Mouse (Mus musculus) small intestine, adult 2 months (tissue): ENCODE data around the gene Ndufa12. TPM values are rescaled to one million over a fixed set of nuclear protein-coding genes. Genes with fewer than 3 reads are reported as not detected.

Experiments
- H3K27ac ChIP-seq: fragments of 200-500 bp; 2 replicates; pipeline ENCODE4 v1.5.1; 2012; ENCODE audit warnings: low read depth, low read length, control low read depth, inconsistent platforms; ENCODE audit not compliant: insufficient read depth
- H3K27me3 ChIP-seq: fragments of 200-500 bp; 2 replicates; pipeline ENCODE4 v1.6.1; 2012; ENCODE audit warnings: mild to moderate bottlenecking, moderate library complexity, low read length, inconsistent platforms; ENCODE audit not compliant: control insufficient read depth, insufficient read depth
- H3K36me3 ChIP-seq: fragments of 200-500 bp; 2 replicates; pipeline ENCODE4 v1.6.1; 2012; ENCODE audit warnings: mild to moderate bottlenecking, low read length, control low read depth, inconsistent platforms; ENCODE audit not compliant: control insufficient read depth, insufficient read depth
- H3K4me1 ChIP-seq: fragments of 200-500 bp; 2 replicates; pipeline ENCODE4 v1.6.1; 2012; ENCODE audit warnings: low read length, inconsistent platforms, mixed read lengths; ENCODE audit not compliant: control insufficient read depth, insufficient read depth, insufficient read length
- H3K4me3 ChIP-seq: fragments of 200-500 bp; 2 replicates; pipeline ENCODE4 v1.5.1; 2012; ENCODE audit warnings: low read depth, mild to moderate bottlenecking, control low read depth, inconsistent platforms, low read length, moderate library complexity
- CTCF ChIP-seq: fragments of 200-500 bp; IDR thresholded peaks from 2 replicates; pipeline ENCODE4 v1.5.1; 2012; ENCODE audit warnings: low read depth, mild to moderate bottlenecking, control low read depth, inconsistent platforms, low read length, moderate library complexity, mixed read lengths; ENCODE audit not compliant: insufficient replicate concordance, insufficient read length; ENCODE audit errors: extremely low read depth
- POLR2A ChIP-seq: fragments of 200-500 bp; IDR thresholded peaks from 2 replicates; pipeline ENCODE4 v1.6.1; 2012; ENCODE audit warnings: low read depth, mild to moderate bottlenecking, control low read depth, inconsistent platforms, low read length, moderate library complexity
- WGBS: fragments of 180-500 bp; shearing (Covaris S2); methylation state at CpG from one replicate; pipeline ENCODE4 v1.1.7; 2018; 5-methylcytosine and 5-hydroxymethylcytosine counted together
- polyA plus RNA-seq: library from polyadenylated mRNA; depleted of rRNA; stranded (reverse); fragments of >200 nt; gene quantifications from 2 replicates; pipeline ENCODE4 v1.2.3, GENCODE M21; 2012

Ndufa12 gene
- polyA plus RNA-seq, 1 experiment: 40.8 TPM

DNA sequence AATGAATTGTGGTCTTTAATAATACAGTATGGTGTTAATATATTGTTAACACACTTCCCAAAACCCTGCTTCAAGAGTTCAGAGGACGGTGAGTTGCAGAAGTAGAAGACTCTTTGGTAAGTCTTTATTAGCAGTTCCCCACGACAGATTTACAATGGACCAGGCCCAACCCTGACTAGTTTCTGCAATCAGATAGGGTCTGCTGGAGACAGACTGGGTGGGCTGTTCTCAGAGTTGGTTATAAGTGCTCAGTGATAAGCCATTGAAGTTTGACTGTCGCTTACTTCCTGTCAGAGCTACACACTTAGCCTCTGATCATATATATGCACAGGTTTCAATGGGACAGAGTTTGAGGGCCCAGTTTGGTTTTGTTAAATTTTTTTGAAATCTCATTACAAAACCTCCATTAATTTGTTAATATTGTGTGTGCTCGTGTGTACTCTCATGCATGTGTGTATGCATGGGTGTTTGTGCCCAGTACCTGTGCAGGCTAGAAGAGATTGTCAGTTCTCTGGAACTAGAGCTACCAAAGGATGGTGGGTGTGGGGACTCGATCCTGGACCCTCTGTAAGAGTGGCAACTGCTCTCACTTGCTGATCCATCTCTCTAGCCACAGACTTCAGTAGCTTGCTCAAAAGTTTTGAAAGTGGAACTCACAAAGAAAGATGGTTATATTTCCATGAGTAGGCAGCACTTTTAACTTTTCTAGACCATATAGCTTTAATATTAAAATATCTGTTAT lies 34.2 kb upstream of the Ndufa12 start:
- H3K27ac ChIP-seq: no peak overlapping the region
- WGBS: 83% methylated on average over 5 of the region's 5 CpGs
- H3K4me1 ChIP-seq: no peaks in the 10 kb centered on the region
- H3K27me3 ChIP-seq: no peaks in the 10 kb centered on the region
- TF ChIP-seq CTCF: no peak
- H3K36me3 ChIP-seq: peaks cover 50% of the 10 kb centered on the region
- H3K4me3 ChIP-seq: no peak overlapping the region

DNA sequence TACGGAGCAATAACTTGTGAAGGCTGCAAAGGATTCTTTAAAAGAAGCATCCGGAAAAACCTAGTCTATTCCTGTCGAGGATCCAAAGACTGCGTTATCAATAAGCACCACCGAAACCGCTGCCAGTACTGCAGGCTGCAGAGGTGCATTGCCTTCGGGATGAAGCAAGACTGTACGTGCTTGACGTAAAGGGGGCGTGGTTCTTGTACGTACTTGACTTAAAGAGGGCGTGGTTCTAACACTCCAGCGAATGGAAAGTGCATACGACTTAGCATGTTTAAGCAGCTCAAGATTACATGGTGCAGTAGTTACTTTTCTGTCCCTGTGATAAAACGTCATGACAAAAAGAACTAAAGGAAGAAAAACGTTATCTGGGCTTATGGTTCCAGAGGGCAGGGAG lies 33.1 kb upstream of the Ndufa12 start:
- Histone ChIP-seq H3K27ac (no peak overlapping the region), H3K36me3 (peaks cover 53% of the 10 kb centered on the region)
- WGBS: 78% methylated on average over 16 of the region's 16 CpGs

DNA sequence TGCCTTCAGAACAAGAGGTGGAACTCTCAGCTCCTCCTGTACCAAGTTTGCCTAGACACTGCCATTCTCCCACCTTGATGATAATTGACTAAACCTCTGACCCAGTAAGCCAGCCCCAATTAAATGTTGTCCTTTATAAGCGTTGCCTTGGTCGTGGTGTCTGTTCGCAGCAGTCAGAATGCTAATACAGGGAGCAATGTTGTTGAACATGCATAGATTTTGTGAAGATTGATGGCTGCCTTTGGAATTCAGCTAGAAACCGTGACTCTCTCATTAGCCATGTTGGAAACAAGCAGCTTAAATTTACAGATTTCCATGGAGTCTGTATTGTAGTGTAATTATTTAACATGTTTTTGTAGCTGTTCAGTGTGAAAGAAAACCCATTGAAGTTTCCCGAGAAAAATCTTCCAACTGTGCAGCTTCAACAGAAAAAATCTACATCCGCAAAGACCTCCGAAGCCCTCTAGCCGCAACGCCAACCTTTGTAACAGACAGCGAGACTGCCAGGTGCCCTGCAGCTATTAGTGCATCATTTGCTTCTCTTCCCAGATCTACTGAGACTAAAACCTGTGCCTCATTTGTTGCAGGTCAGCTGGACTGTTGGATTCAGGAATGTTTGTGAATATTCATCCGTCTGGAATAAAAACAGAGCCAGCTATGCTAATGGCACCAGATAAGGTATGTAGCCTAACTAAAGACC lies 31.3 kb upstream of the Ndufa12 start:
- Histone ChIP-seq H3K27me3 (no peaks in the 10 kb centered on the region), H3K4me1 (peaks cover 3% of the 10 kb centered on the region; the same call in 1 of the 2 replicates), H3K4me3 (no peak overlapping the region), H3K27ac (no peak overlapping the region), H3K36me3 (peaks cover 56% of the 10 kb centered on the region)
- 90% methylated on average over 11 of the region's 11 CpGs for WGBS
- TF ChIP-seq POLR2A (no peak), CTCF (no peak)

More for the DNA sequence above, 33.1 kb upstream of the Ndufa12 start:
- Histone ChIP-seq H3K4me3 (no peak overlapping the region), H3K27me3 (no peaks in the 10 kb centered on the region), H3K4me1 (no peaks in the 10 kb centered on the region)
- TF ChIP-seq POLR2A: no peak
- no peak for TF ChIP-seq CTCF

DNA sequence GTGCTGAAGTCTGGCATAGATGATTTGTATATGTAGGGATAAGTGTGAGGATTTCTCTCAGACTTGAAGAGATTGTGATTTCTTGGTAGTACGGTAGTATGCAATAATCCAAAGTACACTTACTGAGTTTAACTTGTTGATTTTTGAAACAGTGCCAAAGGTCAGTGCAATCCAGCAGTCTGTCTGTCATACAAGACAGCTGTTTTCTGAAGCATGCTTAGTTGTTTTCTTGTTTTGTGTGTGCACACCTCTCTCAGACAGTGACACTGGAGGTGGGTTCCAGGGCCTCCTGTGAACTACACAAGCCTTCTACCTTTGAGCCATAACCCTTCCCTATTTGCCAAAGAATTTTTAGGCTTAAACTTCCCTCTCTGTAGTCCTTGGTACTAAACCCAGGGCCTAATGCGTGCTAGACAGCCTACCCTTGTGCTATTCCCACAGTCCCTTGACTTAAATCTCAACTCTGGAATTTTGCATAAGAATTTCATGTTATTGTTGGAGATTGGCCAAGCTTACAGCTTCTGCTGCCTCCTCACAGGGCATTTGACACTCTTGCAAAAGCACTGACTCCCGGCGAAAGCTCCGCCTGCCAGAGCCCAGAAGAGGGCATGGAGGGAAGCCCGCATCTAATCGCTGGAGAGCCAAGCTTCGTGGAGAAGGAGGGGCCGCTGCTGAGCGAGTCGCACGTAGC lies 26.9 kb upstream of the Ndufa12 start:
- H3K27ac ChIP-seq: peak overlapping the region; percentile 45; the same call in 1 of the 2 replicates
- WGBS: 71% methylated on average over 12 of the region's 12 CpGs
- H3K4me3 ChIP-seq: no peak overlapping the region
- H3K4me1 ChIP-seq: peaks cover 3% of the 10 kb centered on the region; the same call in 1 of the 2 replicates
- peaks cover 45% of the 10 kb centered on the region for H3K36me3 ChIP-seq
- H3K27me3 ChIP-seq: no peaks in the 10 kb centered on the region
- TF ChIP-seq POLR2A: no peak
- no peak for TF ChIP-seq CTCF

DNA sequence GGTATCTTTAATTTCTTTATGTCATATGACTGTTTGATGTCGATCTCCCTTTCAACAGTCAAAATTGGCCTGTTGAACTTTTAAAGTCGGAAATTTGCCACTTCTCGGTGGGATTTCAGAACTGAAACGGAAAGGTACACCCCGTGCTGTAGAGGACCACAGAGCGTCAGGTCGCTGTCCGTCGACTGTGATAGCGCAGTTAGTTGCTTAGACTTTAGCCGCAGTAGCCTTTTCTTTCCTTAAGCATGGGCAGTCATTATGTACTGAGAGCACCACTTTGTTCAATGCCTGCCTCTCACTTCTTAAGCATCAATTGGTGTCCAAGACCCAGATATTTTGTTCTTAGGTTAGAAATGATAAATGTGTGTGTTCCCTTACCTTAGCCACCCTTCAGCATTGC lies 26.4 kb upstream of the Ndufa12 start:
- WGBS: 87% methylated on average over 11 of the region's 11 CpGs
- Histone ChIP-seq H3K4me1 (peaks cover 3% of the 10 kb centered on the region; the same call in 1 of the 2 replicates), H3K27ac (no peak overlapping the region), H3K36me3 (peaks cover 41% of the 10 kb centered on the region), H3K4me3 (no peak overlapping the region), H3K27me3 (no peaks in the 10 kb centered on the region)
- TF ChIP-seq CTCF (no peak), POLR2A (no peak)

DNA sequence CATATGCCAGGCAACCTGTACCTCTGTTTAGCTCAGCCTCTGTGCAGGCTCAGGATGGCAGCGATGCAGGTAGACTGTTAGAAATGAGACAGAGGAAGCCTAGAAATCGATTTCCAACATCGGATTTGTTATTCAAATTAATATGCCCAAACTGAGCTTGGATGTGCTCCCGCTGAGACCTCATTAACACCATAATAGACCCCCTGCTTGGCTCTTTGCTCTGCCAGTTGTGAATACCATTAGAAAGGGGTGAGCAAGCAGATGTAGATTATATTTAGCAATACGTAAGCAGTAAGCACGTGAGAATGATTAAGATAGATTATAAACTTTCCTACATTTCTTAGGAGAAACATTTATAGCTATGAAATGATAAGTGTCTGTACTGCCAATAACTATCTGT lies 25.8 kb upstream of the Ndufa12 start:
- peaks cover 3% of the 10 kb centered on the region; the same call in 1 of the 2 replicates for H3K4me1 ChIP-seq
- no peak overlapping the region for H3K4me3 ChIP-seq
- H3K36me3 ChIP-seq: peaks cover 35% of the 10 kb centered on the region
- 89% methylated on average over 6 of the region's 6 CpGs for WGBS
- TF ChIP-seq POLR2A (no peak), CTCF (no peak)
- no peak overlapping the region for H3K27ac ChIP-seq
- H3K27me3 ChIP-seq: no peaks in the 10 kb centered on the region

DNA sequence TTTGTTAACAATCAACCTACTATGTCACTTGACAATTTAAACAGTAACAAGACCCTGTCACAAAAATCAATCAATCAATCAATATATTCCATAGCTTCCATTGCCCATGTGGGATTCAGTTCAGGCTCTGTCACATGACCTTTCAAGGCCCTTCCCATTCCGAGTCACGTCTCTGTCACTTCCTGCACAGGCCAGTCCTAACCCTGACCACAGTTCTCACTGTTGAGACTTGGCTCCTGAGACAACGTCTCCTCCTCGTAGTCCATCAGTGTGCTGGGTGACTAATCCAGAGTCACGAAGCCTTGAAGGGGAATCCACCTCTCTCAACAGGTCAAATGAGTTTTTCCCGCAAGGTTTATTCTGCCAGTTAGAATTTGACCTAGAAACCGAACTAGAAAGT lies 23.9 kb upstream of the Ndufa12 start:
- peaks cover 21% of the 10 kb centered on the region for H3K36me3 ChIP-seq
- H3K4me1 ChIP-seq: peaks cover 5% of the 10 kb centered on the region; the same call in 1 of the 2 replicates
- H3K27me3 ChIP-seq: no peaks in the 10 kb centered on the region
- WGBS: 73% methylated on average over 7 of the region's 7 CpGs
- TF ChIP-seq POLR2A (no peak), CTCF (no peak)
- no peak overlapping the region for H3K27ac ChIP-seq
- no peak overlapping the region for H3K4me3 ChIP-seq
